Comparison of ENCODE assay signal across 8 mouse cellular contexts in the genomic region with DNA sequence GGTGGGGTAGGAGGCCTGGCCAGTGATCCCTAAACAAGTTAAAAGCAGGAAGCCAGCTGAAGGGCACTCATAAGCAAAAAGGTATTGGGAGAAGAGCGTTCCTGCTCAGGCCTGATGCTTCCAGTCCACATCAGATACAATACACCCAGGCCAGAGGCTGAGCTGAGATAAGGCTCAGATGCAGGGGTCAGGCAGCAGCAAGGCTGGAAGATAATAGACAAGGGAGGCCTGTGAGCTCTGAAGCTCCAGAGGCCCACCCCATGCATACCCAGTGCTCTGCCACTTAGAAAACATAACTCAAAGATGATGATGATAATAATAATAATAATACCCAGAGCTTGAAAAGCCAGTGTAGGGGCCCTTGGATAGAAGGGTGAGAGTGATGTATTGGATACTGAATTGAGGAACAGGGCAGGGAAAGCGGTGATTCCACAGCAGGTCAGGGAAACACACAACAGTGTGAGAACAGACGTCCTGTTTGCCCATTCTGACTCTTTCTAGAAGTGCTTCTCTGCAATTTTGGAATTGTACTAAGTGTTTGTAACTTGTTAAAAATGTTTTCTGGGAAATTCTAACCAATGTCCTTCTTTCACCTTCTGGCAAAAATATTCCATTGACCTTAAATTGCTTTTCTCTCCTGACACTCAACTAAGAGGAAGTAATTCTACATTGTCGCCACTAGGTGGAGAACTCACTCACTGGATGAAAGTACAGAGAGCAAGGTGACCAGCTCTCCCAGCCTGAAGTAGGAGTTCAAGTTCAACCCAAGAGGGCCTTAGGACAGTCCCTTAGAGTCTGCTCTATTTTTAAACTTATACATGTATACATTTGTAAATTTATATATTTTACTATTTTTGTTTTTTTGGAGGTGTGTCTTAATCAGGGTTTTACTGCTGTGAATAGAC. TPM values are rescaled to one million over a fixed set of nuclear protein-coding genes. Genes with fewer than 3 reads are reported as not detected.
DNase-seq lines count a peak whose midpoint lies in the region; ATAC-seq lines count a peak whose summit lies in the region.

No protein-coding gene starts in this region.

- no peaks in the 10 kb centered on the region for H3K36me3 ChIP-seq in forebrain, embryonic 14.5 days (ENCODE audit: control insufficient read depth, insufficient read depth, low read length)
- H3K36me3 ChIP-seq in forebrain, embryonic 13.5 days (ENCODE audit: poor library complexity, severe bottlenecking), result no peaks in the 10 kb centered on the region

- H3K4me3 ChIP-seq in forebrain, embryonic 14.5 days (ENCODE audit: low read depth, low read length), result no peak overlapping the region
- no peak overlapping the region for H3K4me3 ChIP-seq in forebrain, embryonic 13.5 days

- no peak overlapping the region for H3K27ac ChIP-seq in forebrain, embryonic 14.5 days (ENCODE audit: low read depth, low read length)
- H3K27ac ChIP-seq in forebrain, embryonic 13.5 days, result no peak overlapping the region

- no peaks in the 10 kb centered on the region for H3K27me3 ChIP-seq in forebrain, embryonic 14.5 days (replicated peaks; ENCODE audit: control insufficient read depth, insufficient read depth, low read length)
- no peaks in the 10 kb centered on the region for H3K27me3 ChIP-seq in forebrain, embryonic 13.5 days

- no peaks in the 10 kb centered on the region for H3K4me1 ChIP-seq in forebrain, embryonic 14.5 days (ENCODE audit: control insufficient read depth, insufficient read depth, low read length)
- H3K4me1 ChIP-seq in forebrain, embryonic 13.5 days, result no peaks in the 10 kb centered on the region

- no peak for ATAC-seq in forebrain, embryonic 14.5 days
- ATAC-seq in forebrain, embryonic 13.5 days, result no peak
- peak; percentile 62 for ATAC-seq in granulocyte monocyte progenitor cell, adult 5-6 weeks (replicated peaks; ENCODE audit: poor library complexity, severe bottlenecking)

- peak; percentile 36 for DNase-seq in forebrain, embryonic 14.5 days (ENCODE audit: low spot score)
- peak; percentile 28 for DNase-seq in thymus, postnatal 0 days (ENCODE audit: low spot score)
- no peak for DNase-seq in thymus, adult 18-20 months
- DNase-seq in lung, postnatal 36 days, result peak; percentile 70
- no peak for DNase-seq in left cerebral cortex, adult 9 months (ENCODE audit: low spot score in 2 of 2)
- DNase-seq in layer of hippocampus, postnatal 25 days (ENCODE audit: extremely low spot score in 1 of 2, low spot score in 1 of 2), result no peak

- H3K4me2 ChIP-seq in forebrain, embryonic 14.5 days (ENCODE audit: low read length), result no peak overlapping the region
- H3K4me2 ChIP-seq in forebrain, embryonic 13.5 days, result no peak overlapping the region

- no peaks in the 10 kb centered on the region for H3K9me3 ChIP-seq in forebrain, embryonic 14.5 days (replicated peaks; ENCODE audit: control insufficient read depth, low read length)
- H3K9me3 ChIP-seq in forebrain, embryonic 13.5 days (replicated peaks), result no peaks in the 10 kb centered on the region

- 66% methylated on average over 4 of the region's 4 CpGs for WGBS in forebrain, embryonic 14.5 days
- WGBS in forebrain, embryonic 13.5 days, result 69% methylated on average over 4 of the region's 4 CpGs

- no peak overlapping the region for H3K9ac ChIP-seq in forebrain, embryonic 14.5 days (ENCODE audit: low read length)
- H3K9ac ChIP-seq in forebrain, embryonic 13.5 days, result no peak overlapping the region

RNA-seq across cellular contexts. Expression of a gene that starts 14.2 kb away (rescaled TPM):
- 0.47 and 0.94 TPM in 2 replicates for polyA plus RNA-seq in forebrain, embryonic 14.5 days (2014; fragmentation: Nextera tagmentation; extraction: Ambion mirVana)
- 0.77 and 0.89 TPM in 2 replicates for polyA plus RNA-seq in forebrain, embryonic 13.5 days (2015; fragmentation: Nextera tagmentation; extraction: Ambion mirVana)
- 0.49 and 0.85 TPM in 2 replicates for polyA plus RNA-seq in thymus, postnatal 0 days (2015; fragmentation: Nextera tagmentation; extraction: Ambion mirVana)
- total RNA-seq in granulocyte monocyte progenitor cell, adult 5-6 weeks (2014; fragmentation: Nextera tagmentation), result 0.88 TPM in 1 of 2 replicates, not detected in the other
- 0.30 TPM in 1 of 2 replicates, not detected in the other for total RNA-seq in granulocyte monocyte progenitor cell, adult 5-6 weeks (2017)
- total RNA-seq in layer of hippocampus, postnatal 25 days (2021), result under 1 TPM; 0.42 to 0.74 TPM

RNA-seq across cellular contexts. Expression of a gene that starts 33.0 kb away (rescaled TPM):
- 0.89 and 2.0 TPM in 2 replicates for polyA plus RNA-seq in forebrain, embryonic 14.5 days (2014; fragmentation: Nextera tagmentation; extraction: Ambion mirVana)
- 0.96 and 1.1 TPM in 2 replicates for polyA plus RNA-seq in forebrain, embryonic 13.5 days (2015; fragmentation: Nextera tagmentation; extraction: Ambion mirVana)
- 0.18 and 0.26 TPM in 2 replicates for polyA plus RNA-seq in thymus, postnatal 0 days (2015; fragmentation: Nextera tagmentation; extraction: Ambion mirVana)
- total RNA-seq in granulocyte monocyte progenitor cell, adult 5-6 weeks (2014; fragmentation: Nextera tagmentation), result 0.11 and 1.3 TPM in 2 replicates
- total RNA-seq in granulocyte monocyte progenitor cell, adult 5-6 weeks (2017), result 1.5 and 4.8 TPM in 2 replicates
- 1 to 10 TPM; 3.4 to 3.7 TPM for total RNA-seq in layer of hippocampus, postnatal 25 days (2021)

RNA-seq across cellular contexts. Expression of a gene that starts 48.3 kb away (rescaled TPM):
- polyA plus RNA-seq in forebrain, embryonic 14.5 days (2014; fragmentation: Nextera tagmentation; extraction: Ambion mirVana), result 3.8 and 4.9 TPM in 2 replicates
- 7.4 and 7.9 TPM in 2 replicates for polyA plus RNA-seq in forebrain, embryonic 13.5 days (2015; fragmentation: Nextera tagmentation; extraction: Ambion mirVana)
- polyA plus RNA-seq in thymus, postnatal 0 days (2015; fragmentation: Nextera tagmentation; extraction: Ambion mirVana), result 9.9 and 11.7 TPM in 2 replicates
- total RNA-seq in granulocyte monocyte progenitor cell, adult 5-6 weeks (2014; fragmentation: Nextera tagmentation), result 18.8 and 36.7 TPM in 2 replicates
- total RNA-seq in granulocyte monocyte progenitor cell, adult 5-6 weeks (2017), result 4.2 and 6.4 TPM in 2 replicates
- 10 to 100 TPM; 15.4 to 18.3 TPM for total RNA-seq in layer of hippocampus, postnatal 25 days (2021)

Comparison
In these comparisons a context has a peak if more than half of its experiments do, and no peak if none do; other contexts are left out.
1. DNase-seq: peak in forebrain, embryonic 14.5 days (single experiment), thymus, postnatal 0 days (single experiment) and lung, postnatal 36 days (single experiment); none in thymus, adult 18-20 months (0 of 2), left cerebral cortex, adult 9 months (0 of 2) and layer of hippocampus, postnatal 25 days (0 of 2).